Mouse (Mus musculus): Measurements from ENCODE around the gene Pparg.
A peak's percentile ranks its signal among the peaks of the same experiment; 100 is the strongest.

Pparg gene

DNA sequence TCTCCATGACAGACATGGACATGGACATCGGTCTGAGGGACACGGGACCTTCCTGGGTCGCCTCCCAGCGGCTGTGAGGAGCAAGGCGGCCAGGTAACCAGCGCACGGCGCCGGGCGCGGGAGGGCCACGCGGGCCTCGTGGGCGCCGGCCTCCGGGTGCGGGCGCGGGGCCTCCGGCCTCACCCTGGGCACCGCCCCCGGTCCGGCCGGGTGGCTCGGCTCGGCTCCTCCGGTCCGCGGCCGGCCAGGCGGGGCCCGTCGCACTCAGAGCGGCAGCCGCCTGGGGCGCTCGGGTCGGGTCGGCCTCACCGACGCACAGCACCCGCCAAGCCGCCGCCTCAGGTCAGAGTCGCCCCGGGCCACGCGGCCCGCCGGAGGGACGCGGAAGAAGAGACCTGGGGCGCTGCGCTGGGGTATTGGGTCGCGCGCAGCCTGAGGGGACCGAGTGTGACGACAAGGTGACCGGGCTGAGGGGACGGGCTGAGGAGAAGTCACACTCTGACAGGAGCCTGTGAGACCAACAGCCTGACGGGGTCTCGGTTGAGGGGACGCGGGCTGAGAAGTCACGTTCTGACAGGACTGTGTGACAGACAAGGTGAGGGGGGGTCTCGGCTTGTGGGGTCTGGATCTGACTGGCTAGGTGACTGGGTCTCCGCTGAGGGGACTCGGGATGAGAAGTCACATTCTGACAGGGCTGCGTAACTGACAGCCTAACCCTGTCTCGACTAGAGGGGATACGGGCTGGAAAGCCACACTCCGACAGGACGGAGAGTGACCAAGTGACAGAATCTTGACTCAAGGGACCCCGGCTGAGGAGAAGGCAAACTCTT, at the start of gene Pparg:
TSS of gene Pparg (plus strand) at position 176 of the 830 bp plus-strand sequence.
- no peak for DNase-seq (ENCODE audit: low spot score in 2 of 2)

DNA sequence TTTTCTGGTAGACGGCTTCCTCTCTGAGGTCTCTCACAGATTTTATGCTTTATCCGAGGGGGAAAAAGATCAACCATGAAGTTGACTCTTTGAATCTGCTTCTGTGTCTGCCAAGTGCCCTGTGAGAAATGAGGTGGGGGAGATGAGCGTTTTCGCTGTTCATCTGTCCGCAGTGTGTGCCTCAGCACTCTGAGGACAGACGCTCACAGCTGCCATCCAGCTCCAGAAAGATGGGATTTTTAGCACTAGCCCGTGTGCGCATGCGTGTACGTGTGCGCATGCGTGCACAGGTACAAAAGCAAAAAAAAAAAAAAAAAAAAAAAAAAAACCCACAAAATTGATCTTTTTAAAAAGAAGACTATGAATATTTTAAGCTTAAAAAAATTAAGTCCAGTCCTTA, 48.0 kb upstream of the Pparg start:
- no peak for DNase-seq (ENCODE audit: low spot score in 2 of 2)

DNA sequence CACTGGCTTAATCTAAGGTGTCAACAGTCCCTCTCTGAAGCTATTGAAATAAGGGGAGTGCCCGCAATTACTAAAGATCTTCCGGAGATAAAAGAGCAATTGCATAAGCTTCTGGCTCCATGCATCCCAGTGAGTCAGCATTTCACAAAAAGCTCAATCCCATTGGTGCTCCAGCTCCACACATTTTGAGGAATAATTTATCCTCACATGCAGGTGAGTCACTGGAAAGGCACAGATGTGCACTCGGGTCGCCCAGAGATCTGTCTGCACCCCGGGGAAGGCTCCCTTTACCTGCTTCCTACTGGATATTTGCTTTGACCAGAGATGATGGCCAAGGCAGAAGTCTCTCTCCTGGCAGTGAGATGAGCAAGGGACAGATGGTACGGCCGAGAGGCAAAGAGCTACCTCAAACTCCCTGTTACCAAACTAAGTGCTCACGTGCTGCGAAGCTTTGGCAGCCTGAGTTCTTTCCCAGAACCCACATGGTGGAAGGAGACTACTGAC, 47.5 kb upstream of the Pparg start:
- DNase-seq (ENCODE audit: low spot score in 2 of 2): no peak

DNA sequence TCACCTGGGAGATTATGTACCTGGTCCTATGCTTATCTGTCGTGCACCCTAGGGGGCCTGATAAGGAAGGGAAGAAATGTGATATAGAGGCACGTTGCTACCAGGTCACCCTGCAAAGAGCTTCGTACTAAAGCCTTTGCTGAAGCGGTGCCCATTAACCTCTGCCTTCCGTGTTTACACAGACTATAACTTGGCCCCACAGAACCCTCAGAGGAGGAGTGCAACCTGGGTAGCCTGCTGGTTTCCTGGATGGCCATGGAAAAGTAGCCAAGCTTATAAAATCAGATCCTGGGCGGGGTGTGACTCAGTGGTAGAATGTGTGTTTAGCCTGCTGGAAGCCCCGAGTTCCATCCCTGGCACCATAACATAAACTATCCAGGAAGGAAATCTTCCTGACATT, 46.8 kb upstream of the Pparg start:
- DNase-seq (ENCODE audit: low spot score in 2 of 2): no peak

DNA sequence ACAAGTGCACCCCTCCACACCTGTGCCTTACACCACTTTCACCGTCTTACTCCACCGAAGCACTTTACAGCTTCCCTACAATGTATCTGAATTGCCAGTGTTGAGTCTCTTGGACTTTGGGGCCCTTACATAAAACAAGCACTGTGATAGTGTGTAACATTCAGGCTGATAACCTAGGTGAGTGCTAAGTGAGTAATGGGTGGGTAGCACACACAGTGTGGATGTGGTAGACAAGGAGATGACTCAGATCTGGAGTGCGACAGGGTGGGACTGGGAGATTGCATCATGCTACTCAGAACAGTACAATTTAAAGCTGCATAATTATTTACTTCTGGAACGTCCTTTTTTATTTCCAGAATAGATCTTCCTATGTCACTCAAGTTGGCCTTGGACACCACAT, 45.0 kb upstream of the Pparg start:
- no peak for DNase-seq (ENCODE audit: low spot score in 2 of 2)

DNA sequence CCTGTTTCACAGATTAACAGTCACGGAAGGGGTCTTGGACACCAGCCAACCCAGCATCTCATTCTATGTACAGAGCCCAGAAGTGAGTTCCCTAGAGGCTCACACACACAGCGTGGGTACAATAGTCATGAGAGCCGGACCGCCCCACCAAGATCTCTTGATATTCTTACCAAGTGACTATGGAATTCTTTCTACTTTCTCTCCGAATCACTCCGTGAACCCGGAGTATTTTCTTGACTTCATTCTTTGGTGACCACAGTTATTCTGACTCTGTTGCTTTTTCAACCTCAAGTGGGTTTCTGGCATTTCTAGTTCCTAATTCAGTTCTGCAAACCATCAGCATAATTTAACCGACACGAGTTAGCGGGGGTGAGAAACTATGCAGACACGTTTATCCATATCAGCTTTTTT, 43.9 kb upstream of the Pparg start:
- no peak for DNase-seq (ENCODE audit: low spot score in 2 of 2)

DNA sequence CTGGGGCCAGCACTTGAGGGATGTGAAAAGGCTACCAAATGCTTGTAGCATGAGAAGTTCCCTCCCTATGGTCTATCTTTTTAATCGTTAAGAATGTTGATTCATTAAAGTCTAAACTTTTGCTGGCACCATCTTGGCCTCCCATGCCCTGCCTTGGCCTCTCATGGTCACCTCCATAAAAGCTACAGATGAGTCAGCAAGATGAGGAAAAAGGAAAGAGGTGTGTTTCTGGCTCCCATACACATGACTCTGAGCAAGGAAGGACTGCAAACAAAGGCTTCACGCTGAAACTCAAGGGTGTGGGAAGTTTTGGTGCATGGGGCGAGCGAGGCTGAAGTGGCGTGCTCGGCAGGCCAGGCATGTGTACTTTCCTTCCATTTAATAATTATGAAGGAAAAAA, 41.9 kb upstream of the Pparg start:
- no peak for DNase-seq (ENCODE audit: low spot score in 2 of 2)

DNA sequence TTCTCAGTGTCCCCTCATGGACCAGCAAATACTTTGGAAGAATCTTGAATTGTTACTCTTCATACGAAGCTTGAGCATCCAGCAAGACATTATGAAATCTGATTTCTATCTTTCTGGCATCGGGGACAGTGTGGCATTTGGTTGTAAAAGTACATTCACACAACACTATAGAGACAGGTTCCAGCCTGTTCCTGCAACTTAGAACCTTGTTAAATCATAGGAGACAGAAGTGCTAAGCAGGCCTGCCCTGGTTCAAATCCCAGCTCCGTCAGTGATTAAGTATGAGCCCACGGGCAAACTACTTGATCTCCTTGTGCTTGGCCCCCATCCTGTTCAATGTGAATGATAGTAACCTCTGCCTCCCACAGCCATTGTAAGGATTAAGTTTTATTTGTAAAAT, 41.1 kb upstream of the Pparg start:
- no peak for DNase-seq (ENCODE audit: low spot score in 2 of 2)

DNA sequence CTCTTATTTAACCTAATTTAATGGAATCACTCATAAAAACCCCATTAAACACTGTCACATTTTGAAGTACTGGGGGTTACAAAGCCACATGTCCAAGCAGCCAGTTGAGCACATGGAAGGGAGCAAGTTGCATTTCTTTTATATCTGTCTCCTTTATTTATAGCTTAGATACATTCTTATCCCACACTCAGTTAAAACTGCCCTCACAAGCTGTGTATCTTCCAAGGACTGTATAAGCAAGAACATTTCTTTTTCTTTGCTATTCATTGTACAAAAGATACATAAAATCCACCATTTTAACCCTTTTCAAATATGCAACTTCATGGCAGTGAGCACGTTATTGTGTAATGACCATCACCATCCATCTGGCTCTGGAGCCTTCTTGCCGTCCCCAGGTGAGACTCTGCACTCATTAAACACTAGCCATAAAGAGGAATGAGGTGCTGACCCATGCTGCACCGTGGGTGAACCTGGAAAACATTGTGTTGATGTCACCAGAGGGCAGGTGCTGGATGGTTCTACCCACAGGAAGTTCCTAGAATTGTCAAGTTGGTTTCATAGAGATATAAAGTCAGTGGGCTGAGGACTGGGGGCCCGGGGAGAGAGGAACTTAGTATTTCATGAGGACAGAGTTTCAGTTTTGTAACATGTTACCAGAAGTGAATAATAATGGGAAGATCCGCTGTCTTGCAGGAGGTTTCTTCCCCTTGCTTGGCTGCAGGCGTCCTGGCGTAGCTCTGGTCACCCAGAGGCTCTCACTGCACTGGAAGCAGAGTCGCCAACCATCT, 39.6 kb upstream of the Pparg start:
- DNase-seq (ENCODE audit: low spot score in 2 of 2): peak in 1 of 2 experiments; percentile 18

DNA sequence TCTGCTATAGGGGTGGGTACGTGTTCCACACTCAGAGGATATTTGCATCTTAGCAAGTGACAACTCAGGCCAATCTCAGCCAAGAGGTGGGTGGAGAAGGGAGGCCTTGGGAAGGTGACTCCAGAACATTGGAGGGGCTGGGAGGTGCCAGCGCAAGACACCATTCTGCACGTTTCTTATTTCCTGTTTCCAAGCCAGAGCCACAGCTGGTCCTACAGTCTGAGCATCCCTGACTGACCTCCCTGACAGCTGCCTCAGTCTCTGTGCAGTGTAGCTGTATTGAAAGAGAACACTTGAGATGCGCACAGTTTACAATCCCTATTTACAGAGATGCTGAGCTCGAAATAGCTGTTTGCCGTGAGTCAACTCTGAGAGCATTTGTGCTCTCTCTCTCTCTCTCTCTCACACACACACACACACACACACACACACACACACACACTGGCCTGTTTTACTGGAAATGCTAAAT, 38.8 kb upstream of the Pparg start:
- DNase-seq (ENCODE audit: low spot score in 2 of 2): no peak

DNA sequence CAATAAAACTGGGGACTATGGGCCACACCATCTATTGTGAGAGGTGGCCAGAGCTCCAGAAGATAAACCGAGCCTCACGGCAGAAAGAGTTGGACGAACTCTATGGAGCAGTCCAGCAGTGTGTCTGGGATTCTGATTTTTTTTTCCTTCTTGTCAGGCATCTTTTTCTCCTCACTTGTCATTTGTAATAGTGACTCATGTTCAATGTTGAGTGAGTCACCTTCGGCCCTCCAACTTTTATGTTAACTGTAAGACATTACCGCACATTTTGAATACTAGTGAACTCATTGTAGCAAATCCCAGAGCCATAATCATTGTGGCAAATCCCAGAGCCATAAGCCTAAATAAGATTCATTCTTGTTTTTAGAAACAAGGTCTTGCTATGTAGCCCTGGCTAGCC, 37.8 kb upstream of the Pparg start:
- no peak for DNase-seq (ENCODE audit: low spot score in 2 of 2)

DNA sequence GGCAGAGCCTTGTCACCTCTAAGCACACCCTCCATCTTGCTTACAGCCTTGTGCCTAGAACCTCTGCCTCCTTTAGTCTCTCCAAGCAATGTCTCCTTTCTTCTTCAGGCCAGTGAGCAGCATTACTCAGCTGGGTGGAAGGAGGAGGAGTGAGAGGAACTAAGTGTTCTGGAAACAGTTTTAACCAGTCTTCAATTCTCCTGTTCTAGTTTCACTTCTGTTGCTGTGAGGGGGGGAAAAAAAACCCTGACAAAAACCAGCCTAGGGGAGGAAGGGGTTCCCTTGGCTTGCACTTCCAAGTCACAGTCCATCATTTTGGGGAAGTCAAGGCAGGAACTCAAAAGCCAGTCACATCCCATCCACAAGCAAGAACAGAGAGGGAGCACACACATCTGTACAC, 29.8 kb upstream of the Pparg start:
- DNase-seq (ENCODE audit: low spot score in 2 of 2): peak; percentile 1 to 18

DNA sequence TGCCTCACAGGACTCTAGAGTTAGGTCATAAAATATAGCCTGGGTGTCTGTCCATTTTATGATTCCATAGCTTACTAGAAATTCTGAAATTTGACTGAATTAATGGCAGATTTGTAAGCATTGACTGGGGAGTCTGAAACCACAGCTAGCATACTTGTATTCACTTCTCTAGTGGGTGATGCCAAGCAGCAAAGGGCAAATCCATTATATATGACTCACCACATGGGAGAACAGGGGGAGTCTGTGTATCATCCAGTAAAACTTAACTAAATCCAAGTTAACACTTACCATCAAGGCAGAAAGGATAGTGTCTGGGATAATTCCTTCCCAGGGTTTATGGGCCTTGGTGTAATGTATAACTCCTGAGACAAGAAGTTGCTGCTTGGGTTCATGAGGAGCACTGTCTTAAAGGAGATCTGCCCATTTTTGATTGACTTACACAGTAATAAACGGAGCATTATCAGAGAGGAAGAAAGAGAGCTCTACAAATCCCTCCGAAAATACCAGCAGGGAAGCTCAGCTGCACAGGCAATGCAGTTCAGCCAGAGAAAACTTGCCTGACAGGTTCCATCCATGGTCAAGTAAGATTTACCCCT, 27.6 kb upstream of the Pparg start:
- no peak for DNase-seq (ENCODE audit: low spot score in 2 of 2)

DNA sequence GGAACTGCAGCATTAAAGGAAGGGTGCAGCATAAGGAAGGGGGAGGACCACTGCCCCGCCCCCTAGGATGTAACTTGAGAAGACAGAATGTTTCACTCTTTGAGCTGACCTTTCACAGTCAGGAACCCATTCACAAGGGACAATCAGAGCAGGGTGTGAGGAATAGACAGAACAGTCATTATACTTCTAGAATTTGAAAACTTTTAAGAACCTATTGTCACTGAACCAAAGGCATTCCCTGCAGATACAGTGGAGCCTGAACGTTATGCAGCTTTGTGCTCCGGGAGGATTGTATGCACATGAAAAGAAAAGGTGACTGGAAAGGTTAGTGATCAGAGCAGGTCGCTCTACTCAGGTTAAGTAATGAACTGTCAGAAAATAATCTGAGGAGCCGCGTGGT, 25.2 kb upstream of the Pparg start:
- DNase-seq (ENCODE audit: low spot score in 2 of 2): no peak

DNA sequence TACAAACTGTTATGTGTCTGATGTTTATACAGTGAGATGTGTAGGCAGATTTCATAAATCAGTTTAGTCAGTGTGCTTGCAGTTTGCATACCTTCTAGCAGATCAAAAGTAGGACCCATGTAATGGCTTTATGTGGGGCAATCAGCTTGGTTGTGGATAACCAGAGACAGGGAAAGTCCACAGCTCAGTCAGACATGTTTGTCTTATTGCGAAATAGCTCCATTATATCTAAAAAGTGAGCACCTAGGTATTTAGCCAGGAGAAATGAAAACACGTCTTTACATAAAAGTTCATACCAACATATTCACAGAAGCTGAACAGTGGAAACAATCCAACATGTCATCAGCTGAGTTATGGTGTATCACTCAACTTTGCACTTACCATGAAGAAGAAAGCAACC, 20.7 kb upstream of the Pparg start:
- DNase-seq (ENCODE audit: low spot score in 2 of 2): no peak

DNA sequence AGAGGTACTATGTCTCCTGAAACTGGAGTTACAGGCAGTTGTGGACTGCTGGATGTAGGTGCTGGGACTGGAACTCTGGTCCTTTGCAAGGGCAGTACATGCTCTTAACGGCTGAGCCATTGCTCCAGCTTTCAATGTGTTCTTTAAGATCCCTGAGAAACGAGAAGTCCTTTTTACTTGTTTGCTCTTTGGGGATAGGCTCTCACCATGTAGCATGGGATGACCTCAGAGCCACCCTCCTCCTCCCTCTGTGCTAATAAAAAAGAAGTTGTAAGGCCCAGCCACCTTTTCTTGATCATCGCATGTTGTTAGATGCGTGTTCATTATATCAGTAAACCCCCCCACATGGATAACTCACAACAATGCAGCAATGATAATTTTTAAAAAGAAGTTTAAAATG, 17.7 kb upstream of the Pparg start:
- no peak for DNase-seq (ENCODE audit: low spot score in 2 of 2)

DNA sequence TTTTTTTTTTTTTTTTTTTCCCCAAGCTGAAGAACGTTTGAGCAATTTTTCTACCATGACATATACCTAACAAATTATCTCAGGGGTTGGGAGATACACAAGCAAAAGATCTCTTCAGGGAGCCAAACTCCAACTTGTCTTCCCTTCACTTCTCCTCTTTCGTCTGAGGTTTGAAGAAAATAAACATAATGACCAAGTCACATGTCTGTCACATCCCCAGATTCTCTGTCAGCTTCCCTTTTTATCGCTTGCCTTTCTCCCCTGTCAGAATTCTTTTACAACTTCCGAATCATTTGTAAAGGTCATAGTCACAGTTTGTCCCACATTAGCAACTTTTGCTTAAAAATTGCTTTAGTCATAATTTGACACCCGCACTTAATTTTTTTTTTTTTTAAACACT, 17.2 kb upstream of the Pparg start:
- no peak for DNase-seq (ENCODE audit: low spot score in 2 of 2)

DNA sequence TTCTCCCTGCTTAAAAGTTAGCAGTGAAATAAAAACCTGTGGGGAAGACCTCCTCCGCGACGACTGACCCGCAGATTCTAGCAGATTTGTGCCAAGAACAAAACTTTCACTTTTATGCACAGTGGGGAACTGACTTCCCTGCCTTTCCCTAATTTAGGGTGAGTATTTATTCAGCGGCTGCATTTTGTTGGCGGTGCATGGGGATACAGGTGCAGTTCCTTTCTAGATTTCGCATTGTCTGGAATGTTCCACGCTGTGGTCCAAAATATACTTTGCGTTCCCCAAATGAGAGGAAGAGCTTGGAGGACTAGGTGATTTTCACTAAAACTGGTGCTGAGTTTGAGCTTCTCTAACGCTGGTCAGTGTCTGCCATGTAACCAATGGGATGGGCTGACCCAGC, 16.6 kb upstream of the Pparg start:
- no peak for DNase-seq (ENCODE audit: low spot score in 2 of 2)

DNA sequence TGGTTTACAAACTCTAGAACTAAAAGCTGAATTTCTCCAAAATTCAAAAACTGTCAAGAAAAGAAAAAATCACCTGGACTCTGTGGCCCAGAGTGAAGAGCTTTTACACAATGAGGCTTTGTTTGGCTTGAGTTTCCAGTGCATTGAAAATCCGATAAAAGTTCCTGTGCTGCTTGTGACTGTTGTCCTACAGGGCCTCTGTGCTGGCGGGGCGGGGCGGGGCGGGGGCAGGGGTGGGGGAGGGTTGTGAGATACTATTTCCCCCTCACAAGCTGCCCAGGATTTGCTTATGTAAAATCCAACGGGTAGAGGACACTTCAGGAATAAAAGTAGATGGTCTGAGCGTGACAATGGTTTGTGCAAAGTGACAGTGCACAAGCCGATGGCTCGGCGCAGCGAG, 16.2 kb upstream of the Pparg start:
- no peak for DNase-seq (ENCODE audit: low spot score in 2 of 2)

DNA sequence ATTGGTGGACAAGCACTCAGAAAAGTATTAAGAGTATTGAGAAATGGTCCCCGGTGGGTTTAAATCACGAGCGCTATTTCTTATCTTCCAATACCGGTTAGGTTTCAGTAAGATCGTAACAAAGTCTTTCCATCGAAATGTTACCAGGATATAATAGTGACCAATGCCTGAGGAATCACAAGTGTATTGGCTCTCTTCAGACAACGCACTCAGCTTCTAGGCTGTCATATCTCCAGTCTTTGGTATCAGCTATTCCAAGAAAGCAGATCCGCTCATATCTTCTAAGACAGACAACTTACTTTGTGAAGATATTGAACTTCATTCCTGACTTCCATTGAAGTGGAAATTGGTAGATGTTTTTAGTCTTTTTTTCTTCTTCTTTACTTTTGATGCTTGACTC, 15.7 kb upstream of the Pparg start:
- no peak for DNase-seq (ENCODE audit: low spot score in 2 of 2)

DNA sequence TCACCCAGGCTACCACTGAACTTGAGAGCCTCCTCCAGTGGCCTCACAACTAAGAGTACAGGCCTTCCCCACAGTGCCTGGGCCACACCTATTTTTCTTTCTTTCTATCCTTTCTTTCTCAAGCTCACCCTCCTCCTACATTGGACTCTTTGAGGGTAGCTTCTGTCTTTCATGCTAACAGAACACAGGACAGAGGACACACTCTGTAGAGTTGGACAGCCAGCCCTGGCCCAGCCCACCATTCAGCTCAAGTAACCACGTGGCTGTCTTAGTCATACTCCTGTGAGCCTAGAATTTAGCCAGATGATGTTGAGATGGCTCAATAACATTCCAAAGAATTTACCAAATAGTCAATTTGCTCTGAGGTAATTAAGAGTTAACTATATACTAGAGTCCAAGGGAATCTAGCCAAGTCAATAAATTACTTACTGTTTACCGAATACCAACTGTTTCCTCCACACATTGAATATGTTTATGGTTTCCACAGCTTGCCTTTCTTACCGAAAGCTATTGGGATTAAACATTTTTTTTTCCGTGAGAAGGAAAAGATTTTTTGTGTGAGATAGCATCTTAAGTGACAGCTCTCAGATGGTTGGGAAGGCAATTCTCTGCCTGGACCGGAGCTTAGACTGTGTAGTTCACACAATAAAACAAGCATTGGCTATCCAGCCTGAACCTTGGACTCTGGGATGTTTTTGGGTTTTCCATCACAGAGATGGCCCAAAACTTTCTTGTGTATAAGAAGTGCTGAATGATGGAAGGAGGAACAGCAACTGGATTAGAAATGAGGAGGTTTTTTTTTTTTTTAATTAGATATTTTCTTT, 10.9 kb upstream of the Pparg start:
- no peak for DNase-seq (ENCODE audit: low spot score in 2 of 2)

Measured in spleen, postnatal 36 days (tissue).